Mouse (Mus musculus) yolk sac, embryonic 10.5 days (tissue): Measurements from ENCODE around the gene Prkca.

Experiments used
- DNase-seq: peaks from one replicate; pipeline ENCODE4 v3.0.0-alpha.2; 2017; ENCODE audit warnings: low spot score

Prkca gene

GRCm38 (mm10) chr11:108064401-108064800 lies 279.3 kb downstream of the Prkca start:
- no peak for DNase-seq

- DNase-seq: no peak
These were observed 280.6 kb downstream of the Prkca start for GRCm38 (mm10) chr11:108063096-108063495.

DNA sequence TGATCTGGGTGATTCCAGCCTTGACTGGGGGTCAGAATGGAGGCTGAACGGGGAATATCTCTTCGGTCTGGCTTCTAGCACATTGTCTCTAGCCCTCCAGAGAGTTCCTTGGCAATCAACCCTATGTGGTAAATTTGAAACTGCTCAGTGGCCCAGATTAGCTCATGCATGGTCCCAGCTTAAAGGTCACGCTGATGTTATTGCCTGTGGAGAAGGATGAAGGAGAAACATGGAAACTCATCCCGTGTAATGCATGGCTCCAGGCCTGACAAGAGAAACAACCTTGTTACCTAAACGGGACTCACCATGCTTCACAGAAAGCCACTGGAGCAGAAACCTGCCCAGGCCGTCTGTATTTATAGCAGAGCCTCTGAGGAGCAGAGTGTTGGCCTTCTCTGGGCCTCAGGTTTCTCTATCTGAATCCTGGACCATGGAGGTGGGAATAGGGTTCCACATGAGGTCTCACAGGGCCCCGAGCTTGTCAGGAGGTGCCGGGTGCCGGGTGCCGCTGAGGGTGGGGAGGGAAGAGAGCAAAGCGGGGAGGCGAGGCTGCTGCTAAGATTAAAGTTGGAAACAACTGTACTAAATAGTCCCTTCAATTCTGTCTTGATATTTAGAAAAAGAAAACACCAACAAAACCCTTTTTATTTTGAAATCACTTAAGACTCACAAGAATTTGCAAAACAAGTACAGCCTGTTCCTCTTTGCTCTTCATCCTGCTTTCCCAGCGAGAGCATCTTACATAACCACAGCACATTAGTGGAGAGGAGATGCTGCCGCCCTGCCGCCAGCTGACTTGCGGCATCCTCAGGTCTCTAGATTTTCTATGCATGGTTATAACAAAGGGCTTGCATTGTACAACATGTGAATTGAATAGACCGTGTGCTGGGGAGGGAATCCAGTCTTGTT lies 281.9 kb downstream of the Prkca start:
- DNase-seq: no peak

GRCm38 (mm10) chr11:108057138-108057537 lies 286.6 kb downstream of the Prkca start:
- no peak for DNase-seq

DNA sequence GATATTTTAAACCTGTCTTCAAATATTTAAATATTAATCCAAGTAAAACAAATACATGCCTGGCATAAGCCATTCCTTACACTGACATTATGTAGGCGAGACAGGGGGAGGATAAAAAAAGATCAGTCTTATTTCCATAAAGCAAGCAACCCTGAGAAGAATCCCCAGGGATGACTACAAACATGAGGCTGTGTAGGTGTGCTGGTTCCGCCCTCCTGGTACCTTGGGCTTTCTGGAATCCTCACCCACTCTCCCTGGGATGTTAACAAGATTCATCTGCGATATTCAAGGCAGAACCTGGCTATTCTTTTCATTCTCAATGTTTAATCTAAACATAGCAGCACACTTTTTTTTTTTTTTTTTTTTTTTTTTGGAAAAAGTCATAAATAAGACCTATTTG lies 289.1 kb downstream of the Prkca start:
- no peak for DNase-seq

GRCm38 (mm10) chr11:108053746-108054145 lies 290.0 kb downstream of the Prkca start:
- no peak for DNase-seq

- DNase-seq: no peak
These were observed 302.1 kb downstream of the Prkca start for GRCm38 (mm10) chr11:108041669-108042068.

- DNase-seq: no peak
These were observed 302.9 kb downstream of the Prkca start for GRCm38 (mm10) chr11:108040823-108041222.

- DNase-seq: no peak
These were observed 304.0 kb downstream of the Prkca start for GRCm38 (mm10) chr11:108039761-108040160.

- no peak for DNase-seq
These were observed 304.7 kb downstream of the Prkca start for GRCm38 (mm10) chr11:108038989-108039388.

- no peak for DNase-seq
These were observed 307.4 kb downstream of the Prkca start for GRCm38 (mm10) chr11:108036339-108036738.

- no peak for DNase-seq
These were observed 308.0 kb downstream of the Prkca start for GRCm38 (mm10) chr11:108035761-108036160.

- DNase-seq: no peak
These were observed 309.4 kb downstream of the Prkca start for GRCm38 (mm10) chr11:108034376-108034775.

DNA sequence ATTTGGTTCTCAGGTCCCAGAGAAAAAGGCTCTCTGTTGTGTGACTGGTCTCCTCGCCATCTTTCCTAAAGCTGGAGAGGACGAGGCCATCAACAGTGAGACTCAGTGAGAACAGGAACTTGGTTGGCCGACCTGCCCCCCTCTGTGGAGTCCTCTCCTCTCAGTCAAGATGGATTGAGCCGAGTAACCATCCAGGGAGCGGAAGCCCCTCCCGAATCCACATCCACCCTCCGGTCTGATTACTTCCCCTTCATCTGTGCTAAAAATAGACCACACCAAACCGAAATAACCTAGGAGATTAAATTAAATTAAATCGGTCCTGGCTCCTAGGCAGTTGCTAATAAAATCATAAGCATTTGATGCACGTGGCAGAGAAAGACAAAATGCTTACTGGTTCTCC lies 311.2 kb downstream of the Prkca start:
- no peak for DNase-seq

DNA sequence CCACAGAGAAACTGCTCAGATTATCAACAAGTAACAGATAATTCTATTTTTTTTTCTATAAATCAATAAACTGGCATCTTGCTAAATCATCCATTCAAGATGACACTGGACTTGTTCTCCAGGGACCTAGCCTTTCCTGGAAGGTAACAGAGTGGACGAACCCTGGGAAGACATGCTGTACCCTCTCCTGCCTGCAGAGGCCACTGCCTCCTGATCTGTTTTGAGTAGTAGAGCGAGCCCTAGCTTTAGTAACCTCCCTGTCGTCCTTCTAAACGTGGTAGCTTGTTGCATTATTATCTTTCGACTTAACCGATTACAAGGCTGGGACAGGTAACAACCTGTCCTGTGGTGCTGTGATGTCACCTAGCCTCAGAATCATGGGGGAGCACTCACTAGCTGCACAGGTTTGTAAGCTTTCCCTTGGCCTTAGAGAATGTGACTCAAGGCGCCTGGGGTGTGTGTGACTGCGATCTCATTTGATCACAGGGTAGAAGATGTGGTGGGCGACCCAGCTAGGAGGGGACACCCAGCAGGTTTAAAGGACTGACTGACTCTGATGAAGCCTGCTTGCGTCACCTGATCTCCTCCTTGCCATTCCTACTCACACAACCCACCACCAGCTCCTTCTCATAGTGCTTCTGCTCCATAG lies 312.6 kb downstream of the Prkca start:
- DNase-seq: no peak

- DNase-seq: no peak
These were observed 314.4 kb downstream of the Prkca start for GRCm38 (mm10) chr11:108029321-108029720.

DNA sequence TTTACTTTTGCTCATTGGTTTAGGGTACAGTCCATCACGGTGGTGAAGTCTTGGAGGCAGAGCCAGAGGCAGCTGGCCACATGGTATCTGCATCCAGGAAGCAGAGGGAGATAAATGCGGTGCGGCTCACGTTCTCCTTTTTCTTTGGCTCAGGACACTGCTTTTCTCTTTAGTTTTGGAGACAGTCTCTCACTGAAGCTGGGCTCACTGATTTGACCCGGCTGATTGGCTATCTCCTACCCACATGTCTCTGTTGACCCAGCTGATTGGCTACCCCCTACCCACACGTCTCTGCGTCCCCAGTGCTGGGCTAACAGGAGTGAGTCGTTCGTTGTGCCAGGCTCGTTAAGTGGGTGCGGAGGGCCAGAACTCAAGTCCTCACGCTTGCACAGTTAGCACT lies 315.3 kb downstream of the Prkca start:
- peak; percentile 21 for DNase-seq

DNA sequence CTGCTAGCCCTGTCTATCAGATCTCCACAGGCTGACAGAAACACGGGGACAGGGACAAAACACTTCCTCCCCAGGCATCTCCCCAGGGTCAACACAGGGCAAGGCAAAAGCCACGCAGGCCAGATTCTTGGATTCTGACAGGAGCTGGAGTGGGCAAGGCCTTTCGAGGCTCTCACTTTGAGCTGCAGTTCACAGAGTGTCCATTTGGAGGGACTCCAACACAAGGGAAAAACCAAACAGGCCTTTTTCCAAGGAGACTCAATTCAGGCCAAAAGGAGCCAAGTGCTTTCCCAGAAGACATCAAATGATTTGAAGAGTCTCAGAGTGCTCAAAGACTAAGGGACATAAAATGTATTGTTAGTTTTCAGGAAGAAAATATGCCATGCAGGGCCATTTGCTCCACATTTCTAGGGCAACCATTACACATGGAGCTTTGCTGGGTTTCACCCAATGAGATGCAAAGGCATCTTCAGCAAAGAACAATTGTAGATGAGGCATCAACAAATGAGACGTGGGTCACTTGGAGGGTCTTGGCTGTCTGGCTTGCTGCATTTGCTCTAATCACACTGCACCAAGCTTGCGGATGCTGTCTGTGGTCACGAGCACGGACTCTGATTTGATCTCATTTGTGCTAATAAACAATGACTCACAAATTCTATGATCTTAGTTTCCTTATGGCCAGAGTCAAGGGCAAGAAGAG lies 317.9 kb downstream of the Prkca start:
- no peak for DNase-seq

DNA sequence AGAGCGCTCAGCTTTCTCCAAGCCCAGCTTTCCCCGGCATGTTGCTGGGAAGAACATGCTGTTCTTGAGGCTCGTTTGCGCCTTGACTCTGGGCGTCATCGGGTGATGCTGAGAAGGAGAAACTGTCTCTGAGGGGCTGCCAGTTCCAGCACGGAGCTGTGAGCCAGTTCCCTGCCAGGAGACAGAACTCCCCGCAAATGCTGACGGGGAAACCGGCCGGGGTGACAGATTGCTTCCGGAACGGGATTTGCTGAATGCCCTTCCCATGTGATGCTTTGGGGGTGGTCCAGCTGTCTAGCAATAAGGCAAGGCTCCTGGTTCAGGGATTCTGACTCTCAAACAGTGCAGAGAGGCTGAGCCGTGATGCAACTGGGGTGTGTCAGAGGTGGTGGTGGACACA lies 320.5 kb downstream of the Prkca start:
- DNase-seq: no peak

GRCm38 (mm10) chr11:108020889-108021288 lies 322.8 kb downstream of the Prkca start:
- no peak for DNase-seq

DNA sequence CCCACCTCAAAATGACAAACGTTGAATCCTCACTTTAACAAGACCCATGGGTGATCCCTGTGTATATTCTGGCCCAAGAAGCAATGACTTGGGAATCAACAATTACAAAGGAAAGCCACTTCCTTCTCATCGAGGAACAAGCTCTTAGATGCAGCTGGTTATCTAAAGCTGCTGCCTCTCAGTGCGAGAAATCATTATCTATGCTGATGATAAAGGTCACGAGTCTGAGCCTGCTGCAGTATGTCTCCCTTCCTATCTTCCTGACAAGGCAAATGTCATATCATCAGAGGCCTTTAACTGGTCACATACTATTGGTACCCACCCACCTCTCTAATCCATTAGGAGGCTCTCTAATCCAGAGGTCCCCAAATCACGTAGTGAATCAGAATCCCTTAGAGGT lies 328.4 kb downstream of the Prkca start:
- DNase-seq: no peak

DNA sequence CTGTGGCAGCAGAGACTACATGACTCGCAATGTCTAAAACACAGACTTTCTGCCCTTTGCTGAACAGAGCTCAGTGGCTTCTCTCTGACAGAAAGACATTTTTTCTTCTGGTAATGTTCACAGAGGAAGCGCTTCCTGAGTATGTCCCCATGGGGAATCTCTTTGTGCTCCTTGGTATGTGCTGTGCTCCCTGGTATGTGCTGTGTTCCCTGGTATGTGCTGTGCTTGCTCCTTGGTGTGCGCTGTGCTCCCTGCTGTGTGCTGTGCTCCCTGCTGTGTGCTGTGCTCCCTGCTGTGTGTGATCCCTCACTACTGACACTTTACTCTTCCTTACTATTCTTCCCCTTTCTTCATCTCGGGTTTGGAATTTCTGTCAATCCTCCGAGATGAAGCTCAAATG lies 330.3 kb downstream of the Prkca start:
- DNase-seq: no peak

- DNase-seq: no peak
These were observed 333.3 kb downstream of the Prkca start for GRCm38 (mm10) chr11:108010465-108010864.
